Mouse (Mus musculus): ENCODE results near the gene Gm28891. TPM values are rescaled to one million over a fixed set of nuclear protein-coding genes. Genes with fewer than 3 reads are reported as not detected.
"Not testable (repeated sequence)": the region's sequence is repeated elsewhere in the genome, so short reads cannot be mapped to it uniquely, and the experiment has no call there.

The Gm28891 gene
- not detected in 2 replicates for polyA plus RNA-seq (2012; ENCODE audit: insufficient read depth, low replicate concordance)

DNA sequence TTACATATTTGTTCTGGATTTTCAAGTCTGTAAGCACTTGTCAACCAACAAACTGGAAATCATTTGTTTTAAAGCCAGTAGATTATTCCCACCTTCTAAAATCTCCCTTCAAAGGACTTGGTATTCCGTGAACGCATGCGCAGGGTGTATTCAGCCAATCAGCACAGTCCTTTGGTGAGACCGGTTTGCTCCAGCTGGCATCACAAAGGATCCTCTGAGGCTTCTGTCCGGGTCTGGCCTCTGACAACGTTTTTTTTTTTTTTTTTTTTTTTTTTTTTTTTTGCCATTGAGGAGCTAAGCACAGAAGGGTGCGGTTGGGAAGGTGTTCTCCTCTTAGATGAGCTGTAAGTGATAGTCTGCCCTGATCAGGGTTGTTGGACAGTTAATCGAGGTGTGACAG, at the start of gene Gm28891:
Gene Gm28891, plus strand, starts transcription at position 301 of the 400 bp plus-strand sequence.
- H3K4me1 ChIP-seq; H3K4me3 ChIP-seq (replicated peaks); H3K27me3 ChIP-seq (replicated peaks); H3K36me3 ChIP-seq (replicated peaks; ENCODE audit: low read length); H3K9me3 ChIP-seq: not testable (repeated sequence)

All from megakaryocyte, embryonic 14.5 days (primary cell).